Mouse (Mus musculus): ENCODE measurements at regions not wholly inside any gene's neighbourhood (a gene's known extent, or its start where the extent isn't known, plus 50 kb on each side); places are given as distances from the start of the nearest gene placed in this dataset.

GRCm38 (mm10) chr1:57095361-57096247 lies 117.2 kb upstream of the Satb2 start:
- Histone ChIP-seq H3K27ac (ENCODE audit: insufficient read depth, low read length) (no peak overlapping the region), H3K4me3 (ENCODE audit: extremely low read depth, insufficient read depth, insufficient read length) (no peak overlapping the region), H3K36me3 (ENCODE audit: control insufficient read depth, insufficient read depth, low read length) (no peaks in the 10 kb centered on the region), H3K27me3 (ENCODE audit: control insufficient read depth, insufficient read depth, low read length) (no peaks in the 10 kb centered on the region), H3K4me1 (ENCODE audit: control insufficient read depth, insufficient read depth, insufficient read length) (no peaks in the 10 kb centered on the region)
- no peak for DNase-seq (ENCODE audit: low read depth in 1 of 2, low spot score in 2 of 2)
- 90% methylated on average over 18 of the region's 18 CpGs for WGBS
- TF ChIP-seq POLR2A (IDR thresholded peaks at IDR 0.05; ENCODE audit: low read depth, low read length) = no peak
- no peak for TF ChIP-seq CTCF (IDR thresholded peaks at IDR 0.05; ENCODE audit: extremely low read depth, insufficient read depth, insufficient read length, insufficient replicate concordance)

GRCm38 (mm10) chr1:57096248-57096600 lies 117.8 kb upstream of the Satb2 start:
- TF ChIP-seq POLR2A (IDR thresholded peaks at IDR 0.05; ENCODE audit: low read depth, low read length) (no peak), CTCF (IDR thresholded peaks at IDR 0.05; ENCODE audit: extremely low read depth, insufficient read depth, insufficient read length, insufficient replicate concordance) (no peak)
- H3K27ac ChIP-seq (ENCODE audit: insufficient read depth, low read length) = no peak overlapping the region
- no peaks in the 10 kb centered on the region for H3K36me3 ChIP-seq (ENCODE audit: control insufficient read depth, insufficient read depth, low read length)
- DNase-seq (ENCODE audit: low read depth in 1 of 2, low spot score in 2 of 2) = no peak
- H3K4me1 ChIP-seq (ENCODE audit: control insufficient read depth, insufficient read depth, insufficient read length) = no peaks in the 10 kb centered on the region
- no peak overlapping the region for H3K4me3 ChIP-seq (ENCODE audit: extremely low read depth, insufficient read depth, insufficient read length)
- no peaks in the 10 kb centered on the region for H3K27me3 ChIP-seq (ENCODE audit: control insufficient read depth, insufficient read depth, low read length)
- WGBS = 83% methylated on average over 4 of the region's 4 CpGs

GRCm38 (mm10) chr1:57096740-57097139 lies 118.3 kb upstream of the Satb2 start:
- Histone ChIP-seq H3K27me3 (ENCODE audit: control insufficient read depth, insufficient read depth, low read length) (no peaks in the 10 kb centered on the region), H3K36me3 (ENCODE audit: control insufficient read depth, insufficient read depth, low read length) (no peaks in the 10 kb centered on the region), H3K4me3 (ENCODE audit: extremely low read depth, insufficient read depth, insufficient read length) (no peak overlapping the region), H3K27ac (ENCODE audit: insufficient read depth, low read length) (no peak overlapping the region), H3K4me1 (ENCODE audit: control insufficient read depth, insufficient read depth, insufficient read length) (no peaks in the 10 kb centered on the region)
- TF ChIP-seq POLR2A (IDR thresholded peaks at IDR 0.05; ENCODE audit: low read depth, low read length) (no peak), CTCF (IDR thresholded peaks at IDR 0.05; ENCODE audit: extremely low read depth, insufficient read depth, insufficient read length, insufficient replicate concordance) (no peak)
- WGBS = 91% methylated on average over 8 of the region's 8 CpGs
- no peak for DNase-seq (ENCODE audit: low read depth in 1 of 2, low spot score in 2 of 2)

- WGBS = 93% methylated on average over 2 of the region's 2 CpGs
- TF ChIP-seq CTCF (IDR thresholded peaks at IDR 0.05; ENCODE audit: extremely low read depth, insufficient read depth, insufficient read length, insufficient replicate concordance) = no peak
- TF ChIP-seq POLR2A (IDR thresholded peaks at IDR 0.05; ENCODE audit: low read depth, low read length) = no peak
- Histone ChIP-seq H3K27ac (ENCODE audit: insufficient read depth, low read length) (no peak overlapping the region), H3K36me3 (ENCODE audit: control insufficient read depth, insufficient read depth, low read length) (no peaks in the 10 kb centered on the region), H3K4me1 (ENCODE audit: control insufficient read depth, insufficient read depth, insufficient read length) (no peaks in the 10 kb centered on the region), H3K4me3 (ENCODE audit: extremely low read depth, insufficient read depth, insufficient read length) (no peak overlapping the region), H3K27me3 (ENCODE audit: control insufficient read depth, insufficient read depth, low read length) (no peaks in the 10 kb centered on the region)
- DNase-seq (ENCODE audit: low read depth in 1 of 2, low spot score in 2 of 2) = no peak
These were observed 122.2 kb upstream of the Satb2 start for GRCm38 (mm10) chr1:57100614-57101013.

GRCm38 (mm10) chr1:57107308-57107707 lies 128.9 kb upstream of the Satb2 start:
- H3K27ac ChIP-seq (ENCODE audit: insufficient read depth, low read length) = no peak overlapping the region
- no peak for DNase-seq (ENCODE audit: low read depth in 1 of 2, low spot score in 2 of 2)
- 90% methylated on average over 10 of the region's 10 CpGs for WGBS
- H3K4me3 ChIP-seq (ENCODE audit: extremely low read depth, insufficient read depth, insufficient read length) = no peak overlapping the region
- H3K27me3 ChIP-seq (ENCODE audit: control insufficient read depth, insufficient read depth, low read length) = no peaks in the 10 kb centered on the region
- H3K36me3 ChIP-seq (ENCODE audit: control insufficient read depth, insufficient read depth, low read length) = no peaks in the 10 kb centered on the region
- H3K4me1 ChIP-seq (ENCODE audit: control insufficient read depth, insufficient read depth, insufficient read length) = no peaks in the 10 kb centered on the region
- TF ChIP-seq POLR2A (IDR thresholded peaks at IDR 0.05; ENCODE audit: low read depth, low read length) (no peak), CTCF (IDR thresholded peaks at IDR 0.05; ENCODE audit: extremely low read depth, insufficient read depth, insufficient read length, insufficient replicate concordance) (no peak)

GRCm38 (mm10) chr1:57120678-57121077 lies 142.2 kb upstream of the Satb2 start:
- WGBS = 81% methylated on average over 2 of the region's 2 CpGs

GRCm38 (mm10) chr1:57144181-57144580 lies 165.7 kb upstream of the Satb2 start:
- 82% methylated on average over 3 of the region's 3 CpGs for WGBS
- H3K27me3 ChIP-seq (ENCODE audit: control insufficient read depth, insufficient read depth, low read length) = no peaks in the 10 kb centered on the region
- no peak overlapping the region for H3K4me3 ChIP-seq (ENCODE audit: extremely low read depth, insufficient read depth, insufficient read length)
- H3K36me3 ChIP-seq (ENCODE audit: control insufficient read depth, insufficient read depth, low read length) = no peaks in the 10 kb centered on the region
- no peak for DNase-seq (ENCODE audit: low read depth in 1 of 2, low spot score in 2 of 2)
- no peaks in the 10 kb centered on the region for H3K4me1 ChIP-seq (ENCODE audit: control insufficient read depth, insufficient read depth, insufficient read length)
- TF ChIP-seq CTCF (IDR thresholded peaks at IDR 0.05; ENCODE audit: extremely low read depth, insufficient read depth, insufficient read length, insufficient replicate concordance) = no peak
- TF ChIP-seq POLR2A (IDR thresholded peaks at IDR 0.05; ENCODE audit: low read depth, low read length) = no peak
- H3K27ac ChIP-seq (ENCODE audit: insufficient read depth, low read length) = no peak overlapping the region

More at GRCm38 (mm10) chr1:57120678-57121077, 142.2 kb upstream of the Satb2 start:
- no peak overlapping the region for H3K4me3 ChIP-seq (ENCODE audit: extremely low read depth, insufficient read depth, insufficient read length)
- no peak for TF ChIP-seq CTCF (IDR thresholded peaks at IDR 0.05; ENCODE audit: extremely low read depth, insufficient read depth, insufficient read length, insufficient replicate concordance)
- no peak for TF ChIP-seq POLR2A (IDR thresholded peaks at IDR 0.05; ENCODE audit: low read depth, low read length)
- H3K36me3 ChIP-seq (ENCODE audit: control insufficient read depth, insufficient read depth, low read length) = no peaks in the 10 kb centered on the region
- no peak overlapping the region for H3K27ac ChIP-seq (ENCODE audit: insufficient read depth, low read length)
- no peaks in the 10 kb centered on the region for H3K4me1 ChIP-seq (ENCODE audit: control insufficient read depth, insufficient read depth, insufficient read length)
- no peak for DNase-seq (ENCODE audit: low read depth in 1 of 2, low spot score in 2 of 2)
- no peaks in the 10 kb centered on the region for H3K27me3 ChIP-seq (ENCODE audit: control insufficient read depth, insufficient read depth, low read length)

All from spleen, adult 2 months (tissue).